Mouse (Mus musculus): ENCODE results near the gene Klk9.

Gene Klk9

DNA sequence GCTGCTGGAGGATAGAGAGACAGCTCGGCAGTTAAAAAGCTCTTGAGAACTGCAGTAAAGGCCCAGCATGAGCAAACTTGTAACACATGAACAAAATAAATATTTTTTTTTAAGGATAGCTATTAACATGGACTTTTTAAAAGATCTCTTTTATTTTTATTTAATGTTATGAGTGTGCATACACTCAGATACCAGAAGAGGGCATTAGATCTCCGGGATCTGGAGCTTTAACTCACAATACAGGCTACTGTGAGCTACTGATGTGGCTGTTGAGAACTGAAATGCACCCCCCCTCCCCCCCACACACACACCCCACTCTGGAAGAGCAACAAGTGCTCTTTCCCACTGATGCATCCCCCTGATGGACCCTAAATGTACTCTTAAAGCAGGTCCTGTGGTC is 2.4 kb upstream of the Klk9 start:
- DNase-seq (ENCODE audit: low spot score in 2 of 2), result no peak

DNA sequence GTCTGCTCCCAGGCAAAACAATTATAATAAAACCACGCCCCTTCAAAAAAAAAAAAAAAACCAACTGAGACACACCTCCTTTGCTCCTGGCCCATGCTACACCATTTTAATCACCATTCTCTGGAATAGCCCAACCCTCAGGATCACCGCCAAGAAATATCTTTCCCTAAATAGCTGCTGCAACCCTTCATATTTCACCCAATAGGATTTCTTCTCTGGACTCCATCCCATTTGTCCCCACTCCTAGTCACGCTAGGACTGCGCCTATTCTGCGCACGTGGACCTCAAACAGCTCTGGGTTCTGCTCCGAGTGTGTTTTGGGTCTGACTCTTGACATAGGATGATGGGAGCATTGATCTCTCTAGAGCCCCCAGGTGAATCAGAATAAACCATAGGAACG is 4.7 kb downstream of the Klk9 start:
- no peak for DNase-seq (ENCODE audit: low spot score in 2 of 2)

DNA sequence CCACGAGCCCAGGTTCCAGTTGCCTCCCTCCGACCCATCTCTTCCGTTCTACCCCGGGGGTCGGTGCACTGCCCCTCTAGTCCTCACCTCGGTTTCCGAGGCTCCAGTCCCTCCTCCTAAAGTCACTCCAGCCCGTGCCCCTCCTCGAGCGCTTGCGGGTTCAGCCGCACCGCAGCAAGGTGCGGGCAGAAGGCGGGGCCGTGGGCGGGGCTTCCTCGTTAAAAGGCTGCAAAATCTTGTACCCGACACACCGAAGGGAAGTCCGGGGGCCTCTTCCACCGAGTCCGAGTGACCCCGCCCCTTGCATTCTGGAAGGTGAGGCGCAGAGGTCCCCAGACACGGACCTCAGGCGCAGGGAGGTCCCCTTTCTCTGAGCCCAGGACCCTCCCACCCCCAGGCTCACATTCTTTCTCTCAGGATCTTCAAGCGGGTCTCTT is 5.7 kb downstream of the Klk9 start, which contains the start of gene Klk8:
Gene Klk8 (plus strand): TSS at position 245 of the 437 bp plus-strand sequence.
- DNase-seq (ENCODE audit: low spot score in 2 of 2), result peak in 1 of 2 experiments; percentile 40

DNA sequence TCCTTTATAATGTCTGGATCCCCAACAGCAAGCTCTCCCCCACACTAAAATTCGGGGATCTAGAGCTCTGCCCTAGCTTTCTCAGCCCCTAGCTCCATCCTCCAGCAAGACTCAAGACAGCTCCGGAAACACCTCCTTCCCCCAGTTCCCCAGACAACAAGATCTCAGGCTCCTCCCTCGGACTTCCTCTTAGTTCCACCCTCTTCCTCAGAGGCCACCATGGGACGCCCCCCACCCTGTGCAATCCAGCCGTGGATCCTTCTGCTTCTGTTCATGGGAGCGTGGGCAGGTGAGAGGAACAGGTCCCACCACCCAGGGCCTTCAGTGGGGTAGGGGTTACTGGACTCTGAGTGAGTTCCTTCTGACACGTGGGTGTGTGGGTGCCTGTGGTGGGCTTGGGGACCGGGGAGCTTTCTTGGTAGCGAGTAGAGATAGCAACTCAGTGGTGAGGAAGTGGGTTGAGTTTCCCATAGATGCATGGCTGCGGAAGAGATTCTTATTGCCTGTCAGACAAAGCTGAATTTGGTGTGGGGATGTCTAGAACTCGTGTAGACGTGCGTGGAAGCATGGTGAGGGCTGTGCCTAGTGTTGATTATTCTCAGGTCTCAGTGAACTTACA is 6.3 kb downstream of the Klk9 start:
- no peak for DNase-seq (ENCODE audit: low spot score in 2 of 2)

DNA sequence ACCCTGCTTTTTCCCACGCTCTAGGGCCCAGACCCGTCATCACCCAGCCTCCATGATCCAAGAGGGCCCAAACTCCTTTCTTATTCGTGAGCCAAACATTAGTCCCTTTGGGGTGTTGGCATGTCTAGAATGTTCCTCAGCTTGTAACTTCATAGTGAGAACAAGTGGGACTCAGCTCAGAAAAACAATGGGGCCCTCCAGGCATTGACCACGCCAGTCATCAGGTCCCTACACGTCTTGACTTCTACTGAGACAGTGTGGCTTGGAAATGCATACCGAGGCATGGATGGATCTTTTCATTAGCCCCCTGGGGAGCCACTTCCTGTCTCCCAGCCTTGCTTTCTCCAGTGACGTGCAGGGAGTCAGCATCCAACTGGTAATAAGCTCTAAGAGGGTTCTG is 8.2 kb downstream of the Klk9 start:
- no peak for DNase-seq (ENCODE audit: low spot score in 2 of 2)

DNA sequence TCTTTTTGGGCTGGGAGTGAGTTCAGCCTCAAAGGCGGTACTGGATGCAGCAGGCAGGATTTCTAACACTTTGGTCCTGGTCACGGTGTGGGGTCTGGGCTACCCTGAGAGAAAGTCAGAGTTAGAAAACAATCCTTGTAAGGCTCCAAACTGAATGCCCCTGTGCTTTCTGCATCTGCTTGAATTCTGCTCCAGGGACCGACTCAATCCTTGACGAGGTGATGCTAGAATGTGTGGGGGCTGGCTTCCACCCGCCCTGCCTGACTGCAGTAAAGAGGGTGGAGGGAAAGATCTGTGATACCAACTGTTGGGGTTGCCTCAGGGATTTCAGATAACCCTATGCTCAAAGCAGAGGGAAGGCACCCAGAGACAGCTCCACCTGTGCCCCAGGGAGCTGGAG is 19.3 kb downstream of the Klk9 start, which contains the start of gene Klk7:
Gene Klk7 (plus strand): TSS at position 301 of the 400 bp plus-strand sequence.
- DNase-seq (ENCODE audit: low spot score in 2 of 2), result no peak

DNA sequence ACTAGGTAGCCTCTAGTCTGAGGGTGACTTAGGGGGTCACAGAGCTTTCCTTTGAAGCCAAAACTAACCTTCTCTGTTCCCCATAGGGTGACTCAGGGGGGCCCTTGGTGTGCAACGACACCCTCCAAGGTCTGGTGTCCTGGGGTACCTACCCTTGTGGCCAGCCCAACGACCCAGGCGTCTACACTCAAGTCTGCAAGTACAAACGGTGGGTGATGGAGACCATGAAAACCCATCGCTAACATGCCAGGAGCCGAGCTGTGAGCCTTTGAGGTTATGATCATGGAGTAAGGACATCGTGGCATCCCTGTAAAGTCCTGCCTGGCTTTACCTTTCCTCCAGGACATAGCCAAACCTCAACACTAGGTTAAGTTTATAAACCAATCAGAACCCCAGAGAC is 23.5 kb downstream of the Klk9 start:
- no peak for DNase-seq (ENCODE audit: low spot score in 2 of 2)

DNA sequence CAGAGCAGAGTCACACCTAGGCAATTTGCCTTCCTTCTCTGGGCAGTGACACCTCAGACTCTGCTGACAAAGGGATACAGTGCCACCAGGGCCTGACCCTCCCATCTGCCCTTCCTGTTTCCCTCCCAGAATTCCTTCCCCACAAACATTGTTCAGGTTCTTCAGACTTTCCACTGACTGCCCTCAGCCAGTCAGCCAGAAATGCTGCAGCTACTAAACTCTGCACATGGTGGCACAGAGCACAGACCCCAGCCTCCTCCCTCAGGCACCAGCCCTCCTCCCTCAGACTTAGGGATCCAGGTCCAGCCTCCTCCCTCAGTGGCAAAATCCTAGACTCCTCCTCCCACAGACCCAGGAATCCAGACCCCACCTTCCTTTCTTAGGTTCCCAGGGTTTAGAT is 25.1 kb downstream of the Klk9 start:
- DNase-seq (ENCODE audit: low spot score in 2 of 2), result no peak

DNA sequence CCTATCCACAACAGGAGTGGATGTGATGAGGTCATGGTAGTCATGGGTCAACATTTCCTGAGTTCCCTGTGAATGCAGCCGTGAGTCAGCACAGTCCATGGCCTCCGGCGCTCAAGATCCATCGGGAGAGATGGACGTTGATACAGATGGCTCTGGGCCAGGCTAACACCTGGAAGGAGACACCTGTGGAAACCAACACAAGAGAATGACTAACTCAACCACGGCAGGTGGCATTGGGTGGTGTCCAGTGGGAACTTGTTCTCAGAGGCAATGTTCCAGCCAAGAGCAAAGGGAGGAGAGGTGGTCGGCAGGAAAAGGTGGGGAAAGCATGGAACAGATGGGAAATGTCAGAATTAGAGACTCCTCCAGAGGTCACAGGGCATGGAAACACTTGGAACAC is 29.9 kb downstream of the Klk9 start:
- no peak for DNase-seq (ENCODE audit: low spot score in 2 of 2)

DNA sequence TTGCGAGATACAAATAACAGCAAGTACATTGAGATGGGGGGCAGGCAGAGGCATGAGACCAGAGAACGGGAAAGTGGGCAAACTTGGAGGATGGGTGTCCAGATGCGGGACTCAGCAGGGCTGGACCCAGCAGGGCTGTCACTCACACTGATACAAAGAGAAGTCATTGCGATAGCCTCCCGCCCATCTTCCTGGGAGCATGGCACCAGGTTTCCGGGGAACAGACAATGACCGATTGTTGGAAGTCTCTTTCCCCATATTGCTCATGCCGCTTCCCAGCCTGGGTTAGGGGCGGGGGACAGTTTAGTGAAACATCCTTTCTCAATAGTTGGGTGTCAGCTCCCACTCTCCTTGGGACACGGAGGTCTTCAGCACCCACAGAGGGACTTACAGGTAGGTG is 32.5 kb downstream of the Klk9 start, which contains the start of gene Klk6:
Gene Klk6 (plus strand): TSS at position 301 of the 400 bp plus-strand sequence.
- no peak for DNase-seq (ENCODE audit: low spot score in 2 of 2)

DNA sequence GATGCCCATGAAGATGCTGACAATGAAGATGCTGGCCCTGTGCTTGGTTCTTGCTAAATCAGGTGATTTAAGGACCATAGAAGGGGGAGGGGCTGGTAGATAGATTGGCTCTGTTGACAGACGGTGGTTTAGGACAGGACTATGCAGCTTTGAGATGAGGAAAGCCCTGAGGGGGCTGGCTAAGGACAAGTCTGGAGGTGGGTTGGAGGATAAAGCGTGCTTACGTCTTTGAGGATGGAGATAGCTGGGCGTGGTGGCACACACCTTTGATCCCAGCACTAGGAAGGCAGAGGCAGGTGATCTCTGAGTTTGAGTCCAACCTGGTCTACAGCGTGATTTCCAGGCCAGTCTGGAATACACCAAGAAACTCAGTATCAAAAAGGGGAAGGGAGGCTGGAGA is 34.4 kb downstream of the Klk9 start:
- no peak for DNase-seq (ENCODE audit: low spot score in 2 of 2)

DNA sequence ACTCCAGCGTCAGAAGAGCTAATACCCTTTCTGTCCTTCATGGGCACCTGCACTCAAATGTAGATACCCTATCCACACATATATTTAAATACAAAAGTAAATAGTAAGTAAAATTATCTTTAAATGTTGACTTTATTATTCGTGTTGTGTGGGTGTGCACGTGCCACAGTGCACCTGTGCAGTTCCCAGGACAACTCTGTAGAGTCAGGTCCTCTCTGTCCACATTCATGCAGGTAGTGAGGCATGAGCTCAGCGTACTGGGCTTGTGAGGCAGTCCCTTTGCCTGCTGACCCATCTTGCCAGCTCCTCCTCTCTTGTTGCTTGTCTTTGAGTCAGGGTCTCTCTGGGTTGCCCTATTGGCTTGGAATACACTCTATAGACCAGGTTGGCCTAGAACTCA is 36.0 kb downstream of the Klk9 start:
- no peak for DNase-seq (ENCODE audit: low spot score in 2 of 2)

DNA sequence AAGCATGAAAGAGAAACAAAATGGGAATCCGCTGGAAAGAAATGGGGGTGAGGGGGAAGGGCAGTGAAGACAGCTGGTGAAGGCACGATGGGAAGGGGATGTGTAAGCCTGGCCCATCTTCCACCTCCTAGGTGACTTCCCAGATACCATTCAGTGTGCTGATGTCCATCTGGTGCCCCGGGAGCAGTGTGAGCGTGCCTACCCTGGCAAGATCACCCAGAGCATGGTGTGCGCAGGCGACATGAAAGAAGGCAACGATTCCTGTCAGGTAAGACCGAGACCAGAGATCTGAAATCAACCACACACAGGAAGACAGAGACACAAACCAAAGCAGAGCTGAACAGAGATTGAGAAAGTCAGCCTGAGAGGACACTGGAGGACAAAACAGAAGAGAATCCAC is 37.3 kb downstream of the Klk9 start:
- no peak for DNase-seq (ENCODE audit: low spot score in 2 of 2)

DNA sequence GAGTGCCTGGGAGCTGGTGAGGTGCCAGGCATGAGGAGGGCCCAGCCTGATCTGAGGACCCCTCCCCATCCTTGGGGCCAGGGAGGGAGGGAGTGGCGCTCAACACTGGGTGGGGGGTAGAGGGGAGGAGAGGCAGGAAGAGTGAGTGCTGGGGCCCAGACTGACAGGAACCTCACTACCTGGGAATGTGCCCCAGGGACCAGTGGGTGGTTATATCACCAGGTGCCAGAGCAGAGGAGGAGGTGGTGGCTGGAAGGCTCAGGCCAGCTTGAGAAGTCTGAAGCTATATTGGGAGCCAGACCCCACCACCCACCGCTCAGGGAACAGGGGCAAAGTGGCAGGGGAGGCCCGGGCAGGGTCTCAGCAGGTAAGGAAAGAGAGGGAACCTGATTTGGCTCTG is 50.0 kb downstream of the Klk9 start, which contains the start of gene Klk5:
Gene Klk5 (plus strand): TSS at position 271 of the 400 bp plus-strand sequence.
- DNase-seq (ENCODE audit: low spot score in 2 of 2), result no peak

DNA sequence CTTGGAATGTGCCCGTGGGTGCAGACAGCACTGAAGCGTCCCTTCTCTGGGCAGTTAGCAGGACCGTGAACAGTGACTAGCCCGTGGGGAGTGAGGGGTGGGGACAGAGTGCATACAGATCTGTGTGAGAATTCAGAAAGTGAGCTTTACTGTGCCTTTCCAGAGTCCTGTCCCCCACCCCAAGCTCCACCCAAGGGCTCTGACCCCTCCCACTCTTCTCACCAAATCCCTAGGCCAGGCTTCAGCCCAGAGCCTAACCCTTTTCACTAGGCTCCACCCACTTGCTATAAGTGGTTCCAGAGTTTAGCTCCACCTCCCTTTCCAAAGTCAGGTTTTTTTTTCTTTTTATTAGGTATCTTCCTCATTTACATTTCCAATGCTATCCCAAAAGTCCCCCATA is 52.1 kb downstream of the Klk9 start:
- DNase-seq (ENCODE audit: low spot score in 2 of 2), result no peak
